Mouse (Mus musculus) c-Kit-positive CD71-positive TER-119-positive erythroid progenitor cells, embryonic 14.5 days (primary cell): Measurements from ENCODE around the gene Btbd35f8.
"Not testable (repeated sequence)": the region's sequence is repeated elsewhere in the genome, so short reads cannot be mapped to it uniquely, and the experiment has no call there.

Experiments used
- DNase-seq: peaks from one replicate; pipeline ENCODE4 v3.0.0-alpha.2; 2013; ENCODE audit warnings: low spot score

Gene Btbd35f8

GRCm38 (mm10) chrX:34450224-34450623 is at the start of gene Btbd35f8:
Gene Btbd35f8, plus strand, starts transcription at chrX:34450524.
- DNase-seq: not testable (repeated sequence)
